Mouse (Mus musculus): ENCODE measurements around the gene Chmp6.
A peak's percentile ranks its signal among the peaks of the same experiment; 100 is the strongest.

The Chmp6 gene

GRCm38 (mm10) chr11:119913291-119913934, at the start of gene Chmp6:
Gene Chmp6 (plus strand): TSS chr11:119913441.
- DNase-seq (ENCODE audit: low read depth, low spot score) = peak; percentile 92

- DNase-seq (ENCODE audit: low read depth, low spot score) = no peak
Observed at GRCm38 (mm10) chr11:119866837-119867236, 46.4 kb upstream of the Chmp6 start.

- DNase-seq (ENCODE audit: low read depth, low spot score) = no peak
Observed at GRCm38 (mm10) chr11:119868138-119868537, 45.1 kb upstream of the Chmp6 start.

GRCm38 (mm10) chr11:119868556-119868955, 44.7 kb upstream of the Chmp6 start:
- no peak for DNase-seq (ENCODE audit: low read depth, low spot score)

GRCm38 (mm10) chr11:119871141-119871540, 42.1 kb upstream of the Chmp6 start:
- DNase-seq (ENCODE audit: low read depth, low spot score) = peak; percentile 52

GRCm38 (mm10) chr11:119873643-119874042, 39.6 kb upstream of the Chmp6 start:
- no peak for DNase-seq (ENCODE audit: low read depth, low spot score)

GRCm38 (mm10) chr11:119874841-119875240, 38.4 kb upstream of the Chmp6 start:
- no peak for DNase-seq (ENCODE audit: low read depth, low spot score)

GRCm38 (mm10) chr11:119875685-119876084, 37.6 kb upstream of the Chmp6 start:
- no peak for DNase-seq (ENCODE audit: low read depth, low spot score)

GRCm38 (mm10) chr11:119877124-119877523, 36.1 kb upstream of the Chmp6 start:
- DNase-seq (ENCODE audit: low read depth, low spot score) = no peak

- no peak for DNase-seq (ENCODE audit: low read depth, low spot score)
Observed at GRCm38 (mm10) chr11:119879573-119879972, 33.7 kb upstream of the Chmp6 start.

- DNase-seq (ENCODE audit: low read depth, low spot score) = no peak
Observed at GRCm38 (mm10) chr11:119883646-119884045, 29.6 kb upstream of the Chmp6 start.

GRCm38 (mm10) chr11:119889966-119890365, 23.3 kb upstream of the Chmp6 start:
- peak; percentile 68 for DNase-seq (ENCODE audit: low read depth, low spot score)

GRCm38 (mm10) chr11:119891601-119892215, 21.5 kb upstream of the Chmp6 start:
- no peak for DNase-seq (ENCODE audit: low read depth, low spot score)

GRCm38 (mm10) chr11:119893667-119894236, 19.5 kb upstream of the Chmp6 start:
- DNase-seq (ENCODE audit: low read depth, low spot score) = no peak

GRCm38 (mm10) chr11:119894634-119895033, 18.6 kb upstream of the Chmp6 start:
- peak; percentile 88 for DNase-seq (ENCODE audit: low read depth, low spot score)

GRCm38 (mm10) chr11:119897041-119897440, 16.2 kb upstream of the Chmp6 start:
- peak; percentile 79 for DNase-seq (ENCODE audit: low read depth, low spot score)

GRCm38 (mm10) chr11:119898976-119899375, 14.3 kb upstream of the Chmp6 start:
- no peak for DNase-seq (ENCODE audit: low read depth, low spot score)

GRCm38 (mm10) chr11:119901174-119901573, 12.1 kb upstream of the Chmp6 start:
- DNase-seq (ENCODE audit: low read depth, low spot score) = peak; percentile 47

GRCm38 (mm10) chr11:119902891-119903290, 10.3 kb upstream of the Chmp6 start:
- no peak for DNase-seq (ENCODE audit: low read depth, low spot score)

GRCm38 (mm10) chr11:119904621-119905286, 8.5 kb upstream of the Chmp6 start:
- DNase-seq (ENCODE audit: low read depth, low spot score) = peak; percentile 86

- DNase-seq (ENCODE audit: low read depth, low spot score) = no peak
Observed at GRCm38 (mm10) chr11:119905794-119906193, 7.4 kb upstream of the Chmp6 start.

- DNase-seq (ENCODE audit: low read depth, low spot score) = no peak
Observed at GRCm38 (mm10) chr11:119907006-119907650, 6.1 kb upstream of the Chmp6 start.

Data from ZHBTc4 (cell line).